Mouse (Mus musculus) kidney, postnatal 14 days (tissue): ENCODE measurements at regions not wholly inside any gene's neighbourhood (a gene's known extent, or its start where the extent isn't known, plus 50 kb on each side); places are given as distances from the start of the nearest gene placed in this dataset.

Experiments
- DNase-seq: peaks from one replicate; pipeline ENCODE4 v3.0.0; 2022; ENCODE audit warnings: mixed read lengths

GRCm38 (mm10) chrX:12479207-12479606, 108.4 kb upstream of the Atp6ap2 start:
- no peak for DNase-seq

GRCm38 (mm10) chrX:12490957-12491356, 96.6 kb upstream of the Atp6ap2 start:
- no peak for DNase-seq

- no peak for DNase-seq
These were observed 94.4 kb upstream of the Atp6ap2 start for GRCm38 (mm10) chrX:12493216-12493615.

- no peak for DNase-seq
These were observed 93.7 kb upstream of the Atp6ap2 start for GRCm38 (mm10) chrX:12493916-12494315.

- DNase-seq = no peak
These were observed 93.1 kb upstream of the Atp6ap2 start for GRCm38 (mm10) chrX:12494535-12494934.

- peak; percentile 49 for DNase-seq
These were observed 87.0 kb upstream of the Atp6ap2 start for GRCm38 (mm10) chrX:12500601-12501000.

- no peak for DNase-seq
These were observed 85.2 kb upstream of the Atp6ap2 start for GRCm38 (mm10) chrX:12502364-12502763.

- DNase-seq = no peak
These were observed 84.0 kb upstream of the Atp6ap2 start for GRCm38 (mm10) chrX:12503581-12503980.

- DNase-seq = no peak
These were observed 76.5 kb upstream of the Atp6ap2 start for GRCm38 (mm10) chrX:12511119-12511518.

GRCm38 (mm10) chrX:12525044-12525443, 62.6 kb upstream of the Atp6ap2 start:
- DNase-seq = no peak

GRCm38 (mm10) chrX:12530406-12531311, 56.9 kb upstream of the Atp6ap2 start:
- no peak for DNase-seq
